Mouse (Mus musculus) layer of hippocampus, adult 6 months (tissue): ENCODE data around the gene Rnf126. TPM values are rescaled to one million over a fixed set of nuclear protein-coding genes. Genes with fewer than 3 reads are reported as not detected.

Source experiments
- long read RNA-seq, 2 experiments: library from polyadenylated mRNA; unstranded; transcript quantifications; one replicate each; pipeline ENCODE4 v2.0.0; 2019 to 2020
- polyA plus RNA-seq: library from polyadenylated mRNA; unstranded; fragments of <200 nt; fragmentation: Nextera tagmentation; gene quantifications from 2 replicates; pipeline ENCODE4 v1.2.3, GENCODE M21; 2021

The Rnf126 gene
- 7.6 and 10.5 TPM in 2 replicates for polyA plus RNA-seq
- long read RNA-seq, experiment 1, transcript Rnf126-201 (9 exons, 1,639 nt) = major isoform, 6 of 11 reads
- long read RNA-seq, experiment 1, partial matches to known transcripts = 4 of 11 reads
- long read RNA-seq, experiment 1, other reads (novel, unspliced or antisense) = 1 of 11 reads
- long read RNA-seq, experiment 2, transcript Rnf126-201 (9 exons, 1,639 nt) = major isoform, 40 of 59 reads
- long read RNA-seq, experiment 2, partial matches to known transcripts = 3 of 59 reads
- long read RNA-seq, experiment 2, other reads (novel, unspliced or antisense) = 16 of 59 reads

DNA sequence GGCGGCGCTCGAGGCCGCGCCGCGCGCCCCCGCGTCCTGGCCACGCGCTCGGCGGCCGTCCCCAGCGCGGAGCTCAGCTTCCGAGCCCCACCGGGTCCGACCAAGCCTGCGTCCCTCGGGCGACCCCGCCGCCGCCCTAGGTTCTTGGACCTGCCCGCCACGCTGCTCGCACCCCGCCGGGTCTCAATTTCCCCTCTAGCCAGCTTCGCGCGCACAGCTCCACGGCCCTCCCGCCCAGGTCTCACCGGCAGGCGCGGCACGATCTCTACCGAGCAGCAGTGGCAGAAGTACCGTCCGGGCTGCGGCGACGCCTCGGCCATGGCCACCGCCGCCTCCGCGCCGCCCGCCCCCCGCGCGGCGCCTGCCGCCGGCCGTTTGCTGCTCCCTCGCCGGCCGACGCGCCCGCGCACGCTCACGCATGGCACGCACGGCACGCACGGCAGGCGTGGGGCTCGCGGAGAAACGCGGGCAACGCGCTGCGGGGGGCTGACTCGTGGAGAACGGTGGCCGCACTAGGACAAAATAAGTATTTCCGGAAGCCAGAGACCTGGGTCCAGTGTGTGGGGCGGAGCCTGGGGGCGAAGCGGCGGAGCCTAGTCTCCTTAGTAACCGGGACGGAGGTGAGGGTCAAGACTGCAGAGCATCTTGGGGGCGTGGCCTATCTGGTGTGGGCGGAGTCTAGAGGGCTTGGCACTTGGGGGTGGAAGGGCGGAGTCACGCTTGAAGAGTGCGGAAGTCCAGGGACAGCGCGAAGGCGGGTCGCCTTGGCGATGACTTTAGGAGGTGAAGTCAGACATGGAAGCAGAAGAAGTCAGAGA, at the start of gene Rnf126:
Gene Rnf126, minus strand, starts transcription at position 445 of the 818 bp plus-strand sequence.

DNA sequence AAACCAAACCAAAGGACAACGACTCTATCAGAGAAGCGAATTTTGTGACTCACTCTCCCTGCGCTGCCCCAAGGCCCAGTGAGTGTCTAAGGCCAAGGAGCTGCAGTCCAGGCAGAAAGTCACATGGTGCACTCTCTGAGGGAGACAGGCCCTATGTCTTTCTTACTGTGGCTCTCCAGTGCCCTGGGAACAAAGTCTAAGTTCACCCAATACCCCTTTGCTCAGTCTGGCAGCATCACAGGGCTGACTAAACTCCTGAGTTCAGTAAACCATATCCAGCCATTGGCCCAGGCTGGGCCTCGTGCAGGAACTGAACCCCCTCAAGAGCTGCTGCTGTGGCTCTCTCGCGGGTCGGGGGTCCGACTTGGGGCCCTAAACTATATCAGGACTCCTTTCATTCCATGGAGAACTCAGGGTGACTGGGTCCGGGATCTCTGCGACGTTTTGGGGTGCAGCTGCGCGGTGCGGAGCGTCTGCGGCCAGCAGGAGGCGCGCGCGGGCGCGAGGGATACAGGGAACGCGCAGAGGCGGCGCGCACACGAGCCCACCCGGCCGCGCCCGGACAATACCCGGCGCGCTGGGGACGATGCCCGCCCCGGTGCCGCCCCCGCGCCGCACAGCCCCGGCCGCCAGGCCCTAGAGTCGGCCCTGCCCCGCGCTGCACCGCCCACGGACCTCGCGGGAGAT, 26.4 kb upstream of the Rnf126 start, which contains the start of gene Palm:
Gene Palm, plus strand, starts transcription at position 522 of the 687 bp plus-strand sequence.

DNA sequence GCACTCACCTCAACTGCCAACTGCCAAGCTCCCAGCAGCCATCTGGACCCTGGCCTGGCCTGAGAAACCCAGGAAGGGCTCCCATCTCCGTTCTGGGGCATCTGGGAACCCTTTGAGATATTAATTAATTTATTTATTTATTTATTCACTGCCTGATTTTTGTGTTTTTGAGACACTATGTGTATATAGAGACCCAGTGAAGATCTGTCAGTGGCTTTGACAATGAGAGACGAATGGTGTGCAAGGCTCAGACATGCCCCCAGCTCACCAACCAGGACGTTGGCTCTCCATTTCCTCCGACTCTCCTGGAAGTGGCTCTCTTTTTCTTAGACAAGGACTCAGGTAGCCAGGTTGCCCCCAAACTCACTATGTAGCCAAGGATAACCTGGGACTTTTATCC, 24.1 kb upstream of the Rnf126 start, which contains the start of gene Prss57:
Gene Prss57, minus strand, starts transcription at position 101 of the 400 bp plus-strand sequence.

DNA sequence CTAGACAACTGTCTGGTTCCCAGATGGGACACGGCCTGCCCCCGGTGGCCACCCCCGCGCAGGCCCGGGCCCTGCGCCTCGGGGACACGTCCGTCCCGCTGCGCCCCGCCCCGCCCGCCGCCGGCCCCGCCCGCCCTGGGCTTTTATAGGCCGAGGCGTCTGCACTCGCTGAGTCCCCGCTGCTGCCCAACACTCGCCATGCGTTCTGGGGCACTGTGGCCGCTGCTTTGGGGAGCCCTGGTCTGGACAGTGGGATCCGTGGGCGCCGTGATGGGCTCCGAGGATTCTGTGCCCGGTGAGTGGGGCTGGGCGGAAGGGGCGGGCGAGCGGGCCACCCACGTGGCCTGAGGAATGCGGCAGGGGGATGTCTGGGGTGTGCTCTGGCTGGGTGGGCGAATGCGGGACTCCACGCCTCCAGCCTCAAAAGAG, 10.4 kb upstream of the Rnf126 start, which contains the start of gene Fstl3:
Gene Fstl3, plus strand, starts transcription at position 170 of the 429 bp plus-strand sequence.

DNA sequence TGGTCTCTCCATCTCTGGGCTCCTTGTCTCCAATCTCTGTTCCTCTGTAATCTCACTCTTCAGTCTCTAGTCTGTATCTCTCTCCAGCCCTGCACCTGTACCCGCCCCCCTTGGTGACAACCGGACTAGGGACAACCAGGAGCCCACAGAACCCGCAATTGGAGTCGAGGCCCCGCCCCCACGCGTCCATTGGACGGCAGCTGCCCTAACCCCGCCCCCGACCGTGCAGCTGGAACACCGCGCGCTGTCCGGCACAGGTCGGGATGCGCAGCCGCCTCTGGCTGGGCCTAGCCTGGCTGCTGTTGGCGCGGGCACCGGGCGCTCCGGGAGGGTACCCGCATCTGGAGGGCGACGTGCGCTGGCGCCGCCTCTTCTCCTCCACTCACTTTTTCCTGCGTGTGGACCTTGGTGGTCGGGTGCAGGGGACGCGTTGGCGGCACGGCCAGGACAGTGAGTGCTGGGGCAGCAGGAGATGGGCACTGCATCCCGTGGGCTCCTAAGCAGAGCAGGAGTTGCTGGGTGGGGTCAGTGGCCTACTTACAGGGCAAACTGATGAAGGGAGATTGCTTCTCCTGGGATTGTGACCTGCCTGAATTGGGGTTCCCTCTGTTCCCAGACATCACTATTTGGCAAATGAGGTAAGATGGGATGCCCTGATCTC, 11.8 kb downstream of the Rnf126 start, which contains the start of gene Fgf22:
Gene Fgf22, plus strand, starts transcription at position 221 of the 661 bp plus-strand sequence.

DNA sequence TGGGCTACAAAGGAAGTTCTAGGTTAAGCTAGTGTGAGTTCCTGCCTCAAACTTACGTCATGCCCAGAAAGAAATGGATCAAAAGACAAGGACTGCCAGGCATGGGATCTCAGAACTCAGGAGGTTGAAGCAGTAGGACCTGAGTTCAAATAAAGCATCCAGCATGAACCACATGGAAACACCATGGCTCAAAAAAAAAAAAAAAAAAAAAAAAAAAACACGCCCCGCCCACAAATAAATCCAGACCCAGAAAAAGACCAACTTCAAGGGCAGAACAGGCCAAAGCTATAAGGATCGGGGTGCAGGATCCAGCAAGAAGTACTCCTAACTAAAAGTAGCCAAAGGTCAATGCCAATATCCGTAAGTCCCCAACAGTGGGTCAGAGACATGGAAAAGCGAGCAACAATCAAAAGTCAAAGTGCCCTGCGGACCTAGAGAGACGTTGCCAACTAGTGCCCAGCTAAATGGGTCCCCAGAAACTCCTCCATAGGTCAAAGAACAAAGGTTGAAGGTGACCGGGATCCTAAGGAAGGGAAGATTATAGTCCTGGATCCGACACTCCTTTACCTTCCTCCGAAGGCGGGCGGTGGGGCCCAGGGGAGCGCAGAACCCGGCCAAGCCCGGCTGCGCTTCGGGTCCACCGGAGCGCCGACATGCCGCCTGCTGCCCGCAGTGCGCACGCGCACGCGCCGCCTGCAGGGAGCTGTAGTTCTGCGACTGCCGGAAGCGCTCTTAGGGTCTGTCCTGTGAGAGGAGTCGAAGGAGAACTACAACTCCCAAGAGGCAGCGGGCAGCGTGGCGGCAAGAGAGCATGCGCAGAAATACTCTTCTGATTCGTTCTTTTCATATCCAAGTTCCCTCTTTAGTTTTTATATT, 20.6 kb downstream of the Rnf126 start, which contains the start of gene Polrmt:
Gene Polrmt, minus strand, starts transcription at position 684 of the 876 bp plus-strand sequence.

DNA sequence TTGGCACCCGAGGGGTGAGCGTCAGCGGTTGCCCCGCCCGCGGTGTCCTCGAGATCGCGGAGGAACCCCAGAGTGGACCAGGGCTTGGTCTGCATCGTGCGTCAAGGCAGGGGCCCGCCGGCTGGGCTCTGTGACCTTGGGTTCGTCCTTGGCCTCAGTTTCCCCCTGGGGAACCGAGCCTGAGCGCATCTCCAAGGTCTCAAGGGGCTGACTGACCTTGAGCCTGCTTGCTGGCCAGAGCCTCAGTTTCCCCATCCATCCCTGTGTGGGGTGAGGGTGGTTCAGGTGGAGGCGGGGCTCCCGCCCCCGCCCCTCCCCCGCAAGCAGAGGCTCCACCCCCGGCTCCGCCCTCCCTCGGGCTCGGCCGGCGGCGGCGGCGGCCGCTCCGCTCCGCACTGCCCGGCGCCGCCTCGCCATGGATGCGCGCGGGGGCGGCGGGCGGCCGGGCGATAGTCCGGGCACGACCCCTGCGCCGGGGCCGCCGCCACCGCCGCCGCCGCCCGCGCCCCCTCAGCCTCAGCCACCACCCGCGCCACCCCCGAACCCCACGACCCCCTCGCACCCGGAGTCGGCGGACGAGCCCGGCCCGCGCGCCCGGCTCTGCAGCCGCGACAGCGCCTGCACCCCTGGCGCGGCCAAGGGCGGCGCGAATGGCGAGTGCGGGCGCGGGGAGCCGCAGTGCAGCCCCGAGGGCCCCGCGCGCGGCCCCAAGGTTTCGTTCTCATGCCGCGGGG, 50.3 kb downstream of the Rnf126 start, which contains the start of gene Hcn2:
Gene Hcn2, plus strand, starts transcription at position 381 of the 734 bp plus-strand sequence.

Other genes with a start within 250 kb of the Rnf126 start
- gene Plpp2, start 233.2 kb downstream of the Rnf126 start, polyA plus RNA-seq = 9.8 and 11.2 TPM in 2 replicates
- 21.2 and 25.3 TPM in 2 replicates for gene Mier2, start 211.8 kb downstream of the Rnf126 start, polyA plus RNA-seq
- gene Theg, start 179.6 kb downstream of the Rnf126 start, polyA plus RNA-seq = 0.51 and 1.1 TPM in 2 replicates
- 0.78 and 0.80 TPM in 2 replicates for gene C2cd4c, start 152.9 kb downstream of the Rnf126 start, polyA plus RNA-seq
- gene Shc2, start 129.0 kb downstream of the Rnf126 start, polyA plus RNA-seq = 2.2 and 2.3 TPM in 2 replicates
- gene Odf3l2, start 121.2 kb downstream of the Rnf126 start, polyA plus RNA-seq = 0.15 and 0.30 TPM in 2 replicates
- gene Madcam1, start 102.4 kb downstream of the Rnf126 start, polyA plus RNA-seq = not detected in 2 replicates
- 151 and 171 TPM in 2 replicates for gene Tpgs1, start 97.6 kb downstream of the Rnf126 start, polyA plus RNA-seq
- gene Cdc34, start 84.8 kb downstream of the Rnf126 start, polyA plus RNA-seq = 14.9 TPM in 2 replicates
- 0.60 and 4.2 TPM in 2 replicates for gene Gzmm, start 77.9 kb downstream of the Rnf126 start, polyA plus RNA-seq
- 1,334 and 1,835 TPM in 2 replicates for gene Bsg, start 62.5 kb downstream of the Rnf126 start, polyA plus RNA-seq
- gene Hcn2, start 50.3 kb downstream of the Rnf126 start, polyA plus RNA-seq = 3.3 and 4.4 TPM in 2 replicates
- 15.8 and 20.0 TPM in 2 replicates for gene Polrmt, start 20.4 kb downstream of the Rnf126 start, polyA plus RNA-seq
- 1.9 and 3.3 TPM in 2 replicates for gene Fgf22, start 11.9 kb downstream of the Rnf126 start, polyA plus RNA-seq
- 0.79 and 0.89 TPM in 2 replicates for gene Fstl3, start 10.3 kb upstream of the Rnf126 start, polyA plus RNA-seq
- 1.3 and 1.7 TPM in 2 replicates for gene Prss57, start 24.0 kb upstream of the Rnf126 start, polyA plus RNA-seq
- gene Palm, start 26.6 kb upstream of the Rnf126 start, polyA plus RNA-seq = 67.9 and 93.7 TPM in 2 replicates
- 0.15 and 0.28 TPM in 2 replicates for gene Misp, start 54.0 kb upstream of the Rnf126 start, polyA plus RNA-seq
- gene Ptbp1, start 87.5 kb upstream of the Rnf126 start, polyA plus RNA-seq = 17.4 and 20.4 TPM in 2 replicates
- 4.5 and 6.4 TPM in 2 replicates for gene Prtn3, start 107.5 kb upstream of the Rnf126 start, polyA plus RNA-seq
- gene Plppr3, start 107.7 kb upstream of the Rnf126 start, polyA plus RNA-seq = 35.4 and 44.1 TPM in 2 replicates
- gene Elane, start 119.3 kb upstream of the Rnf126 start, polyA plus RNA-seq = not detected in 2 replicates
- gene Cfd, start 123.9 kb upstream of the Rnf126 start, polyA plus RNA-seq = not detected in 2 replicates
- 44.2 and 50.2 TPM in 2 replicates for gene Med16, start 142.0 kb upstream of the Rnf126 start, polyA plus RNA-seq
- gene Gm26602, start 143.9 kb upstream of the Rnf126 start, polyA plus RNA-seq = not detected in 2 replicates
- 4.1 and 4.4 TPM in 2 replicates for gene Kiss1r, start 150.0 kb upstream of the Rnf126 start, polyA plus RNA-seq
- gene R3hdm4, start 154.3 kb upstream of the Rnf126 start, polyA plus RNA-seq = 232 and 239 TPM in 2 replicates
- 0.87 and 1.7 TPM in 2 replicates for gene Arid3a, start 160.1 kb upstream of the Rnf126 start, polyA plus RNA-seq
- gene Wdr18, start 193.2 kb upstream of the Rnf126 start, polyA plus RNA-seq = 87.4 and 87.9 TPM in 2 replicates
- 0.06 and 0.11 TPM in 2 replicates for gene Grin3b, start 203.8 kb upstream of the Rnf126 start, polyA plus RNA-seq
- gene Tmem259, start 217.4 kb upstream of the Rnf126 start, polyA plus RNA-seq = 11.9 and 12.3 TPM in 2 replicates
- gene Cnn2, start 221.6 kb upstream of the Rnf126 start, polyA plus RNA-seq = 12.4 and 13.3 TPM in 2 replicates
- gene Abca7, start 229.5 kb upstream of the Rnf126 start, polyA plus RNA-seq = 1.3 and 1.6 TPM in 2 replicates
- gene Arhgap45, start 249.7 kb upstream of the Rnf126 start, polyA plus RNA-seq = 1.6 and 1.7 TPM in 2 replicates